Mouse (Mus musculus): ENCODE results near the gene Prdx2. TPM values are rescaled to one million over a fixed set of nuclear protein-coding genes. Genes with fewer than 3 reads are reported as not detected.

Prdx2 gene
- polyA plus RNA-seq, 1 experiment from 2014 or later, result 1,276 TPM

DNA sequence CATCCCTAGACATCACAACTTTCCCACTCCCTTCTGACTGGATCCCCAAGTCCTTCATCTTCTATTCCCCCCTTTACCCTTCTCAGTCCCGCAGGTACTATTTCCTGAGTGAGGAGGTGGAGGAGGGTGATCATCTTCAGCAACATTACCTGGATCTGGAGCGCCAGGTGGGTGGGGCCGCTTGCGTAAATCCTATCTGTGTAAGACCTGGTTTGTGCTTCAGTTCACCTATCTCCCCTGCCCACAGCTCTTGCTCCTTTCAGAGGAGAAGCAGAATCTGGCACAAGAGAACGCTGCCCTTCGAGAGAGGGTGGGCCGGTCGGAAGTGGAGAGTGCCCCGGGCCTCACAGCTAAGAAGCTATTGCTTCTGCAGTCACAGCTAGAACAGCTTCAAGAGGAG, 25.0 kb downstream of the Prdx2 start:
- 95% methylated on average over 9 of the region's 9 CpGs for WGBS
- Histone ChIP-seq H3K36me3 (replicated peaks) (no peaks in the 10 kb centered on the region), H3K27ac (no peak overlapping the region), H3K27me3 (replicated peaks) (peaks cover 17% of the 10 kb centered on the region), H3K4me3 (no peak overlapping the region), H3K4me2 (no peak overlapping the region), H3K4me1 (peaks cover 27% of the 10 kb centered on the region), H3K9ac (no peak overlapping the region), H3K9me3 (no peaks in the 10 kb centered on the region)
- no peak for ATAC-seq (replicated peaks)

DNA sequence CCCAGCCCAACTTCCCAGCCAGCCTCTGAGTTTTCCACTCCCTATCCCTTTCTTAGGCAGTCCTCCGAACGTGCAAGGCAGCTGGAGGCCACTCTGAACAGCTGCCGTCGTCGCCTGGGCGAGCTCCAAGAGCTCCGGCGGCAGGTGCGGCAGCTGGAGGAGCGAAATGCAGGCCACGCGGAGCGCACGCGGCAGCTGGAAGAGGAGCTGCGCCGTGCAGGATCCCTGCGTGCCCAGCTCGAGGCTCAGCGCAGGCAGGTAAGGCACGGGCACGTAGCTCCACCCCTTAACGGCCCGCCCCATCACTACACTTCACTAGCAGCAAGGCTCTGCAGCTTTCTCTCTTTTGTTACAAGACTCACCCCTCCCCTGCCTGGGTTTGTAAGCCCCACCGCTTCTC, 26.3 kb downstream of the Prdx2 start:
- no peak overlapping the region for H3K4me3 ChIP-seq
- H3K27ac ChIP-seq, result no peak overlapping the region
- H3K9me3 ChIP-seq, result no peaks in the 10 kb centered on the region
- H3K4me2 ChIP-seq, result 0 out of 2 replicates have a peak overlapping the region, but pooled peaks have one; percentile 14
- no peak overlapping the region for H3K9ac ChIP-seq
- 27% methylated on average over 25 of the region's 25 CpGs for WGBS
- ATAC-seq (replicated peaks), result no peak
- peaks cover 20% of the 10 kb centered on the region for H3K4me1 ChIP-seq
- peaks cover 17% of the 10 kb centered on the region for H3K27me3 ChIP-seq (replicated peaks)
- no peaks in the 10 kb centered on the region for H3K36me3 ChIP-seq (replicated peaks)

DNA sequence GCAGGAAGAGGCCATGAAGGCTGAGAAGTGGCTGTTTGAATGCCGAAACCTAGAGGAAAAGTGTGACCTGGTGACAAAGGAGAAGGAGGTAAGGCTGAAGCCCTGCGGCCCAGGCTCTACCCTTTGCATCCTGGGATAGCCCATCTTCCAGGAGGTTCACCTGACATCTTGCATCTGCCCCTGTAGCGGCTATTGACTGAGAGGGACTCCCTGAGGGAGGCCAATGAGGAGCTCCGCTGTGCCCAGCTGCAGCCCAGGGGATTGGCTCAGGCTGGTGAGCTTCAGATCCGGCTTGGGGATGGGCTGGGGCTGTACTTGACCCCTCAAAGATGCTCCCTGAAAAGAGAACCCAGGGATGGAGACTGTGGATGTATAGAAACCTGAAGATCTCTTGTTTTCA, 27.6 kb downstream of the Prdx2 start:
- Histone ChIP-seq H3K4me3 (no peak overlapping the region), H3K4me1 (peaks cover 11% of the 10 kb centered on the region; the same call in 1 of the 2 replicates), H3K36me3 (replicated peaks) (no peaks in the 10 kb centered on the region), H3K4me2 (no peak overlapping the region), H3K9ac (no peak overlapping the region), H3K27ac (no peak overlapping the region), H3K9me3 (no peaks in the 10 kb centered on the region), H3K27me3 (replicated peaks) (peaks cover 17% of the 10 kb centered on the region)
- WGBS, result 82% methylated on average over 5 of the region's 5 CpGs
- ATAC-seq (replicated peaks), result no peak

DNA sequence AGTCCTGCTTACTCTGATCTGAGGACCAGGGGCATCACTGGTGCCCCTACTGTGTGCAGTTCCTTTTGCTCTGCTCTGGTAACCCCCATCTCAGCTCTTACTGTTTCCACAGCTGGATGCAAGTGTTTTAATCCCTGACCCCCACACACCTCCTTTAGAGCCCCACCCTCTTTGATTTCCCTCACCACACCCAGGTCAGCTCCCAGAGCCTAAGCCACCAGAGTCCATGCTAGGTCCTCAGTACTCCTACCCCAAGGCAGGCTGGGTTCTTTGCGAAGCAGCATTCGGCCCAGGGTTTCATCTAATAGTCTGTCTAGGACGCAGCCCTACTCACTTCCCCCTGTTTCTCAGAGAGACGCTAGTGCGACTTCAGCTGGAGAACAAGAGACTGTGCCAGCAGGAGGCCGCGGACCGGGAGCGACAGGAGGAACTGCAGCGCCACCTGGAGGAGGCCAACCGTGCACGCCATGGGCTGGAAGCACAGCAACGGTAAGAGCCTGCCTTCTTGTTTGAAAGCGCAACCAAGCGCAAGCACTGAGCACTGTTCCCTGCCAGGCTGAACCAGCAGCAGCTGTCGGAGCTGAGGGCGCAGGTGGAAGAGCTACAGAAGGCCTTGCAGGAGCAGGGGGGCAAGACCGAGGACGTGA, 28.4 kb downstream of the Prdx2 start:
- no peak overlapping the region for H3K9ac ChIP-seq
- peak; percentile 77 for ATAC-seq (replicated peaks)
- H3K4me3 ChIP-seq, result peak overlapping the region; percentile 9; the same call in 1 of the 2 replicates
- peaks cover 17% of the 10 kb centered on the region for H3K27me3 ChIP-seq (replicated peaks)
- H3K27ac ChIP-seq, result no peak overlapping the region
- H3K36me3 ChIP-seq (replicated peaks), result peaks cover 1% of the 10 kb centered on the region; the same call in 1 of the 2 replicates
- peak overlapping the region; percentile 31 for H3K4me2 ChIP-seq
- H3K4me1 ChIP-seq, result peaks cover 11% of the 10 kb centered on the region; the same call in 1 of the 2 replicates
- H3K9me3 ChIP-seq, result no peaks in the 10 kb centered on the region
- WGBS, result 4% methylated on average over 19 of the region's 19 CpGs

DNA sequence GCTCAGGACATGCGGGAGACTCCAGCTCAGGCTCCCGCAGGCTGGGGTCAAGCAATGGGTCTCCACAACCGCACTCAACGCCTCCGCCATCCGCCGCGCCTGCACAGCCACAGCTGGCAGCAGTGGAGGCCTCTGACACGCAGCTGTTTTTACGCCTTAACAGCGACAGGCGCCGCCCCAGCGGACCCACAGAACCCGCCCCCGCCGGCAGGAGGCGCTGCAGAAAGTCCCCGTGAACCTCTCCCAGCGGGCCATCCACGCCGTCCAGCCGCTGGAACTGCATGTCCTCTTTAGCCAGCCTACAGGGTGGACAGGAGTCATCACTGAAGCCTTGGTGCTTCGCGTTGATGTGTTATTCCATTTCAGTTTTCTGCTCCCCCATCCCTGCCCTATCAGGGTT, 38.3 kb downstream of the Prdx2 start:
- no peaks in the 10 kb centered on the region for H3K4me1 ChIP-seq
- H3K27me3 ChIP-seq (replicated peaks), result peaks cover 29% of the 10 kb centered on the region
- ATAC-seq (replicated peaks), result no peak
- H3K36me3 ChIP-seq (replicated peaks), result peaks cover 3% of the 10 kb centered on the region; the same call in 1 of the 2 replicates
- no peak overlapping the region for H3K4me3 ChIP-seq
- H3K9me3 ChIP-seq, result no peaks in the 10 kb centered on the region
- 23% methylated on average over 25 of the region's 25 CpGs for WGBS
- H3K9ac ChIP-seq, result no peak overlapping the region
- H3K4me2 ChIP-seq, result no peak overlapping the region
- H3K27ac ChIP-seq, result no peak overlapping the region

DNA sequence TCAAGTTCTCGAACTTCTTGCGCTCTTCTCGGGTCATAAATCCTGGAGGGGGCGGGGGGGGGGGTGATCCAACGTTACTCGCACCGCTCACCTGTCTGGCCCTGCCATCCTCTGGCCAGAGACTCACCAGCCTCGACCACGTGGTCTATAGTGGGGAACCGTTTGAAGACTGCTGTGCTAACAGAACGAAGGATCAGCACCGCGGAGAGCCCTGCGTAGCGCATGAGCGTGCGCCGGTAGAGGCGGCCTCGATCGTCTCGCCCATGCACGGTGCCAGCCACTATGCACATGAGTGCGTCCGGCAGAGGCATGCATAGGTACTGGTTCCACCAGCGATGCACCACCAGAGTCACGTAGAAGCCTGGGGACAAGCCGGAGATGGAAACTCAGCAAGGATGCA, 41.9 kb downstream of the Prdx2 start:
- Histone ChIP-seq H3K9ac (no peak overlapping the region), H3K4me1 (peaks cover 6% of the 10 kb centered on the region; the same call in 1 of the 2 replicates), H3K27me3 (replicated peaks) (peaks cover 38% of the 10 kb centered on the region), H3K9me3 (no peaks in the 10 kb centered on the region), H3K4me2 (no peak overlapping the region), H3K36me3 (replicated peaks) (no peaks in the 10 kb centered on the region), H3K4me3 (no peak overlapping the region), H3K27ac (no peak overlapping the region)
- no peak for ATAC-seq (replicated peaks)
- WGBS, result 14% methylated on average over 28 of the region's 28 CpGs

DNA sequence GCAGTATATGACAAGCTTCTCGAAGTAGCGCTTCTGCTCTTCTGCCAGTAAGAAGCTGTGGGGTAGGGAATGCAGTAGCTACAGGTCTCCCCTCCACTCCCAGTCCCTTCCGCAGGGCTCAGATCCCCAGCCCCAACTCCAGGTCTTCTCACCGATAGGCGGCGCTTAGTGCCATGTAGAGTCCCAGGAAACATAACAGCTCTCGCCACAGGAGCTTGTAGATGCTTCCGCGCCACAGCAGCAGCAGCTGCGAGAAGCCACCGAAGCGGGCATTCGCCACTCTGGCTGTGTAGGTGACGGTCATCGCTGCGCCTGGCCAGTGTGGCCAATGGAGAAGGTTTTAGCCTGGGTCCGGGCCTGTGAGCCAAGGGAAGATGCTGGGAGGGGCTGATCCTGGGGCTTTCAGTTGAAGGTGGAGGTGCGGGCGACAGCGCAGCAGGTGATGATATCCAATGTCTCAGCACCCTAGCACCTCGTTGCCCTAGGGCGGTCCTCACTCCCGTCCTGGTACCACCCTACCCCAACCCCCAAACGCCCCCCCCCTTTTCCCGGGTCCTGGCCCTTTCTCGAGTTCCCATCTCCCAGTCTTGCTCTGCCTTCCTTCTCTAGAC, 43.9 kb downstream of the Prdx2 start:
- H3K36me3 ChIP-seq (replicated peaks), result peaks cover 12% of the 10 kb centered on the region

DNA sequence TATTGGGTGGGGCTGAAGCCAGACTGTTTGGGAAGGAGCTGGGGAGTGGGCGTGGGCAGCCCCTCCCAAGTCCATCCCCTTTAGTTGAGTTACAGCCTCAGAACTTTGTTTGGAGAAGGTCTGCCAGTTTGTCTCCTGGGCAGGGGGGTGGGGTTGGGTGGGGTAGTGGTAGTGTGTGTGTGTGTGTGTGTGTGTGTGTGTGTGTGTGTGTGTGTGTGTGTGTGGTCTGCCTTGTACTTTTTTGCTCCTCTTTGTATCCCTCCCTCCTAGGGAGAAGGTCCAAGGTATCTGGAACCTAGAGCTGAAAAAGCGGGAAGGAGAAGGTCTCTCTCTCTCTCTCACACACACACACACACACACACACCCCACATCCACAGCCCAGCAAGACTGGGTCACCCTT, 45.0 kb downstream of the Prdx2 start, which contains the start of gene Best2:
Gene Best2, minus strand, starts transcription at position 101 of the 400 bp plus-strand sequence.
- peak within 1 kb of the TSS; percentile 62 for H3K4me2 ChIP-seq
- peak within 1 kb of the TSS; percentile 36; the same call in 1 of the 2 replicates for H3K9ac ChIP-seq
- no peak for ATAC-seq (replicated peaks)
- no peaks in the 10 kb centered on the region for H3K9me3 ChIP-seq
- WGBS, result 55% methylated on average over 2 of the region's 2 CpGs
- H3K4me3 ChIP-seq, result peak within 1 kb of the TSS; percentile 35
- H3K27ac ChIP-seq, result no peak within 1 kb of the TSS
- H3K4me1 ChIP-seq, result peaks cover 6% of the 10 kb centered on the region; the same call in 1 of the 2 replicates
- peaks cover 25% of the 10 kb centered on the region for H3K27me3 ChIP-seq (replicated peaks)
- H3K36me3 ChIP-seq (replicated peaks), result peaks cover 22% of the 10 kb centered on the region

More for the DNA sequence above, 43.9 kb downstream of the Prdx2 start:
- ATAC-seq (replicated peaks), result peak; percentile 78
- peak overlapping the region; percentile 36; the same call in 1 of the 2 replicates for H3K9ac ChIP-seq
- H3K27ac ChIP-seq, result no peak overlapping the region
- peaks cover 29% of the 10 kb centered on the region for H3K27me3 ChIP-seq (replicated peaks)
- H3K4me1 ChIP-seq, result peaks cover 6% of the 10 kb centered on the region; the same call in 1 of the 2 replicates
- H3K4me2 ChIP-seq, result peak overlapping the region; percentile 62
- H3K9me3 ChIP-seq, result no peaks in the 10 kb centered on the region
- H3K4me3 ChIP-seq, result peak overlapping the region; percentile 35
- 6% methylated on average over 26 of the region's 26 CpGs for WGBS

DNA sequence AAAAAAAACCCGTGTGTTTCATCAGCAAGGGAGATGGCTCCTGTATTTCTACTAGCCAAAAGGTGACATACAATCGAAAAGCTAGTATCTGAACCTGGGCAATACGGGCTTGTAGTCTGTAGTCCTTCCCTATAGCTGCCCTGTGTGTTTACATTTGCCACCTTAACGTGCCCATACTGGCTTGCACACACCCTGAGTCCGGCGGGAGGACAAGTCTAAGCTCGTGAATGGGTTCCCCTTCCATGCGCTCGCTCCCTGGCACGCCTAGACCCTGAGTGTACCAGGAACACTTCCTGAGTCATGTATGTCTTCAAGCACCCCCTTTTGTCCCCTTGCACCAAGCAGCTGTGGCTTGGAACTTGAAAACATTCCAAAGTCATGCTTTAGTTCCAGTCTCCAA, 47.3 kb downstream of the Prdx2 start:
- Histone ChIP-seq H3K4me3 (no peak overlapping the region), H3K27ac (no peak overlapping the region), H3K9ac (no peak overlapping the region), H3K9me3 (no peaks in the 10 kb centered on the region), H3K27me3 (replicated peaks) (peaks cover 12% of the 10 kb centered on the region), H3K4me2 (no peak overlapping the region), H3K36me3 (replicated peaks) (peaks cover 26% of the 10 kb centered on the region), H3K4me1 (peaks cover 6% of the 10 kb centered on the region; the same call in 1 of the 2 replicates)
- no peak for ATAC-seq (replicated peaks)
- 74% methylated on average over 10 of the region's 10 CpGs for WGBS

DNA sequence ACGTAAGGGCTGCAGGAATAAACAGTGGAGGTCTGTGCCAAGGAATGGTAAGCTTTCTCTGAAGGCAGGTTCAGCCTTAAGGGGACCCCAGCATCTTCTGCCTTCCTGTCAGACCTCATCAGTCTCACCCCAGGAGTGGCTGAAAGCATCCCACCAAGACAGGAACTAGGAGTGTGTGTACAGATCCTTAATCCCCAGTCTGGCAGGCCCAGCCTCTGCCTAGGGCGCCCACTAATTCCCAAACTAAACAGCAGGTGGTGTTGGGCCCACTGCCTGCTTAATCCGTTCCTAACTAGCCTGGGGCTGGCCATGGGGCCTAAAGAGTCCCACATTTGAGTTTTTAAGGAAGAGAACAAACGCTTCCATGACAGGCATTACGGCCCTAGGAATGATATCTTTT, 47.8 kb downstream of the Prdx2 start:
- no peak overlapping the region for H3K27ac ChIP-seq
- 26% methylated on average over 5 of the region's 5 CpGs for WGBS
- H3K4me3 ChIP-seq, result no peak overlapping the region
- H3K36me3 ChIP-seq (replicated peaks), result peaks cover 26% of the 10 kb centered on the region
- no peak overlapping the region for H3K9ac ChIP-seq
- peaks cover 6% of the 10 kb centered on the region; the same call in 1 of the 2 replicates for H3K4me1 ChIP-seq
- H3K27me3 ChIP-seq (replicated peaks), result peaks cover 10% of the 10 kb centered on the region
- no peaks in the 10 kb centered on the region for H3K9me3 ChIP-seq
- H3K4me2 ChIP-seq, result no peak overlapping the region
- ATAC-seq (replicated peaks), result no peak

DNA sequence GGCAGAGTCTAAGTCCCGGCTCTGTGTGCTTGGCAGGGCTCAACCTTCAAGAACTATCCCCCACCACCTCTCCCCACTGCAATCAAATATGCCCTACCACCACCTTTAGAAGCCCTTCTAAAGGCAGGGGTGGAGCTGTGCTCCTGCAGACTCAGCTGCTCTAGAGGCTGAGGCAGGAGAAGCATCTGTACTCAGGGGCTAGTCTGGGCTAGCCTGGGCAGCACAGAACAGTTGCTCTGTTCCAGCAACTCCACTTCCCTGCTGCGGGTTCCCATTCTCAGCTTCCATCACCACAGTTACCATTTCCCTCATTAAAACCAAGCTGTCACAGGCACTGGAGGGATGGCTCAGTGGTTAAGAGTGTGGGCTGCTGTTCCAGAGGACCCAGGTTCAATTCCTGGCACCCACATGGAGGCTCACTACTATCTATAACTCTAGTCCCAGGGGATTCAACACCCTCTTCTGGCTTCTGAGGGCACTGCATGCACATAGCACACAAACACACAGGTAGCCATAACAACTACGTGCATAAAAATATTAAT, 52.2 kb downstream of the Prdx2 start:
- H3K4me3 ChIP-seq, result no peak overlapping the region
- H3K27ac ChIP-seq, result no peak overlapping the region
- H3K27me3 ChIP-seq (replicated peaks), result no peaks in the 10 kb centered on the region
- H3K4me2 ChIP-seq, result no peak overlapping the region
- WGBS, result 94% methylated on average over 3 of the region's 3 CpGs
- H3K4me1 ChIP-seq, result peaks cover 24% of the 10 kb centered on the region
- H3K9me3 ChIP-seq, result no peaks in the 10 kb centered on the region
- ATAC-seq (replicated peaks), result no peak
- peaks cover 31% of the 10 kb centered on the region for H3K36me3 ChIP-seq (replicated peaks)
- H3K9ac ChIP-seq, result no peak overlapping the region

DNA sequence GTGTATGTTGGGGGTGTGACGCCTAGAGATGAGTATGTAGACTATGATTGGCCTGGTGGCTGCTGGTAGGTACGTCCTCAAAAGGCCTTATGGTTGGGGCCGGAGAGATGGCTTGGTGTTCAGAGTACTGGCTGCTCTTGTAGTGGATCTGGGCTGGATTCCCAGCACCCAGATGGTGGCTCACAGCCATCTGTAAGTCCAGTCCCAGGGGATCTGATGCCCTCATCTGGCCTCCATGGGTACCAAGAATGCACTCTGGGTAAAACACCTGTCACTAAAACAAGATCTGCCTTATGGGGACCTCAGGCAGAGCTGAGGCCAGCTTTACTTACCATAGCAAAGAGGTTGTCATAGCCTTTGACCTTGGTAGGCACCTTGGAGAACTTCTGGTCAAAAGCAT, 54.5 kb downstream of the Prdx2 start:
- ATAC-seq (replicated peaks), result no peak
- H3K36me3 ChIP-seq (replicated peaks), result peaks cover 14% of the 10 kb centered on the region
- 92% methylated on average over 3 of the region's 3 CpGs for WGBS
- no peak overlapping the region for H3K9ac ChIP-seq
- H3K4me3 ChIP-seq, result peak overlapping the region; percentile 84; the same call in 1 of the 2 replicates
- no peaks in the 10 kb centered on the region for H3K9me3 ChIP-seq
- H3K27ac ChIP-seq, result no peak overlapping the region
- H3K4me2 ChIP-seq, result peak overlapping the region; percentile 84
- H3K27me3 ChIP-seq (replicated peaks), result no peaks in the 10 kb centered on the region
- peaks cover 34% of the 10 kb centered on the region for H3K4me1 ChIP-seq

All from midbrain, embryonic 15.5 days (tissue).